Mouse (Mus musculus) spleen, postnatal 36 days (tissue): ENCODE data around the gene Adamts13.

Experiments
- DNase-seq, 2 experiments: peaks; one replicate each; pipeline ENCODE4 v3.0.0; 2022; ENCODE audit warnings: low spot score in 2 of 2, mixed read lengths in 1 of 2

The Adamts13 gene

DNA sequence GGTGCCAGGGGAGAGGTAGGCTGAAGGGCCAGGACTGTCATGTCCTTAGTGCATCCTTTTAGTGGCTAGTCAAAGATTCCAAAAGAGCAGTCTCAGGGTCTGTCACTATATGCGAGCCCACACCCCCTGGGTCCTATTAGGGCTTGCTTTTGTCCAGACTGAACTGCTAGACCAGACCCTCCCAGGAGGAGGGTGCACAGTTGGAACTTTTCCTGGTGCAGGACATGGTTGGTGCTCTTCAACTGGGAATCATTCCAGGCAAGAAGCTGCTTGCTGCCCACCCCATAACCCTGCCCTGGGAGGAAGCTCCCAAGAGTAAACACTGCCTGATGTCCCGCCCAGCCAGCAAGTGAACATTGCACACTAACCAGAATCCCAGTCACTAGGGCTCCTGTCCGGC is at the start of gene Adamts13:
Gene Adamts13 (plus strand): TSS at position 301 of the 400 bp plus-strand sequence.
- DNase-seq: no peak

DNA sequence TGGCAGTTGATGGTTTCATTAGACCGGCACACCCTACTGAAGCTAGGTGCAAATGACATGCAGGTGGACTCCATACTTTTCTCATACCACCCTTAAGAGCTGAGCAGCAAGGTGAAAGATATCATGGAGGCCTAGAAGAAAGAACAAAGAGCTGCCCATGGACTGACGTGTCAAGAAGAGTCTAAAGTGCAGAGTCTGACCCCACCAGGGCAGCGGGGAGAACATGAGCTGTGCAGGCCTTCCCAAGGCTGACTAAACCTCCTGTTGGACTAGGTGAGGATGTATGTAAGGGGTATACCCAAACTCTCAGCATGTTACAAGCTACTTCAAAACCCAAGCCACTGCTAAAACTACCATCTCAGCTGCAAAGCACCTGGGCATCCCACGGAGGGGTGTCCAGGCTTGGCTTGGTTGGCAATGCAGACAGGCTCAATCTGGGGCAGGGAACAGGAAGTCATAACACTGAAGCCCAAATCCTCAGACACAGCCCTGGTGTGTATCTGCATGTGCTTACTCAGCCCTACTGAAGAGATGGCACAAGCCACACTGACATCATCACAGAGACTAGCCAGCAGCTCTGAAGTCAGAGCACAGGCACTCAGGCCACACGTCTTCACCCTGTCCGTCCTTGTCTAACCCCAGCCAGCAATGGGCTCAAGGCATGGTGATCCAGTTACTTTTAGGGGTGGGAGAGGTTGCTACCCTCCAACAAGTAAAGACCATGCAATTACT is 45.3 kb upstream of the Adamts13 start:
- DNase-seq: no peak

DNA sequence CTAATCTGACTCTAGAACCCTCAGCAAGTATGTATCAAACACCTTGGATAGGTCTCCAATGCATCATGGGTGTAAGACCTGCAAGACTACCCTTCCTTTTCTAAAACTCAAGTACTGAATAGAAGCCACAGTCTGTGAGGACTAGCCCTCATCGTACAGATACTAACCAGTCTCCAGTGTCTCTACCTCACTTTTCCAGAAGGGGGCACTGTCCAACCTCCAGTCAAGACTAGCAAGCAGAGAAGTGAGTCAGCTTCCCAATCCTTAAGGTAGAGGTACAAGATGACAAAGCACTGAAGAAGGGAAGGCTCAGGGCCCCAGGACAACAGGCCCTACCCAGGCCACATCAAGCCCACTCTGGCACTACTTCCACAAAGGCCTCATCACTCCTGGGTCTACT is 42.8 kb upstream of the Adamts13 start:
- DNase-seq: peak; percentile 67 to 74

DNA sequence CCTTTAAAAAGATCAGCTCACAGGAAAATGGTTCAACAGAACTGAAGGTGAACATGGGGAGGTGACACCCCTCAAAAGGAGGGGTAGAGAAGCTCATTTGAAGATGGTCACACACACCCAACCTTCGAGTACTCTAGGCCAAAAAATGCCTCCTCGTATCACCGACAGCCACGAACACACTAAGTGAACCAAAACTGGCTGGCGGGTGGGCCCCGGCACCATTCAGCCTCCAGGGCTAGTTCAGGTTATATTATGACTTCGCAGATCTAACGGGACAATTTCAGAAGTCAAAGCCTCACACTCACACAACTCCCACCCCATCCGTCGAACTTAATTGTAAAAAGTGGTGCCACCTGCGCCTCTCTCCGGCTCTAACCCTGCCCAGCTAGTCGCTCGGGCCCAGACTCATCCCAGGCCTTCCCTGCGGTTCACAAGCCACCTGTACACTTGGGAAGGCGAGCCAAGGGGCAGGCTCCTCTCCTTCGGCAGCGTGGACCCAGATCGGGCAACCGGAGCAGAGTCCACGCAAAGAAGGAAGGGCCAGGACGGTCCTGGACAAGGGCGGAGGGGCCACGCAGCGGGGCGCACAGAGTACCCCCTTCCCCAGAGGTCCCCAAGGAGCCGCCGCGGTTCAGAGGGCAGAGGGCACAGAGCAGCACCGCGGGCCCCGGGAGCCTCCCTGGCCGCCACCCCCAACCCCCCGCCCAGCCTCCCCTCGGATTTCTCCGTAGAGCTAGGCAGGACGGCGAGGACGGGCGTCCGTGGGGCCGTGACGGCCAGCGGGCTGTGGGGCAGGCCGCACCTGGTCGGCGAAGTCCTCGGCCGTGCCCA is 40.5 kb upstream of the Adamts13 start:
- DNase-seq: peak in 1 of 2 experiments; percentile 42

DNA sequence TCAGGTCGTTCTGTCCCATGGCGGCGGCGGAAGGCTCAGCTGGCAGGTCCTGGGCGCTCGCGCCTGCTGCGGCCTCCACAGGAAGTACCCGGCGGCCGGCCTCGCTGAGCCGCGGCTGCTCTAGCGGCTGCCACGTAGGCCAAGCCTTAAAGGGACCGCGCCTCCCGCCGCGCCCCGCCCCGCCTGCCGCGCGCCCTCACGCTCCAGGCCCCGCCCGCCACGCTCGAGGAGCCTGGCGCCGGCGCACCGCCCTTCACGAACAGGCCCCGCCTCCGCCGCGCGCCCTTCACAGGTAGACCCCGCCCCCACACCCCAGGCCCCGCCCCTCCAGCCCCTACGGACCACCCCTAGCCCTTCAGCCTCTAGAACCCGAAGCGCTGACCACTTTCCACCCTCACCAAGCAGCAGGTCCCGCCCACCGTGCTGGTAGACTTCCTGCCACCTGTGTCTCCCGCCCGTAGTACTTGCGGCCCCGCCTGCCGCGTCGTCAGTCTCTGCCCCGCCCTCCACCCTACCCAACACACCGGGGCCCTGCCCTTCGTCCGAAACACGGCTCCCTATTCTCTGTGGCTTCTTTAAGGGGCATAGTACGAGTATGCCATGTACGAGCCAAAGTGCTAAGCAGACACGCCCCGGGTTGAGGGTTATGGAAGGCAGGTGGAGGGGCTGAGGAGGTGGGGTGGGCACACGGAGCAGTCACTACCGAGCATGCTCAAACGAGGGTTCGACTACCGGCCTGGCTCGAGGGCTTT is 39.7 kb upstream of the Adamts13 start, which contains the start of the genes Surf4 and Stkld1:
Gene Surf4 (minus strand): TSS at position 625 of the 752 bp plus-strand sequence.
Gene Stkld1 (plus strand): TSS at position 744 of the 752 bp plus-strand sequence.
- peak; percentile 97 for DNase-seq

DNA sequence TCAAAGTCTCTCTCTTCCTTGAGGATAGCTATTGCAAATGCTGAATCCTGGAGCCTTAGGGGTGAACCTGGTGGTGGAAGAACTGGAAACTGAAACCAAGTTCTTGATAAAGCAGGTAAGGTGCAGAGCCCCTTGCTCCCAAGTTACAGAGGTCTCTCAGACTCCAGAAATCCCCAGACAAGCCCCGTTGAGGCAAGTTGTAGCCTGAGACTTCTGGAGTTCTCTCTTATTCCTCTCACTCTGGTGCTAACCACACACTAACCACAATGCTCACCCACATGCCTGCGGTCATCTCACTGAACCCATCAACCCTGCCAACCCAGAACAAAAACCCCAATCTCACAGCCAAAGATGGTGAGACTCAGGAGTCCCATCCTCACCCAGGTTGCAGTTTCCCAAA is 37.9 kb upstream of the Adamts13 start:
- DNase-seq: peak in 1 of 2 experiments; percentile 33

DNA sequence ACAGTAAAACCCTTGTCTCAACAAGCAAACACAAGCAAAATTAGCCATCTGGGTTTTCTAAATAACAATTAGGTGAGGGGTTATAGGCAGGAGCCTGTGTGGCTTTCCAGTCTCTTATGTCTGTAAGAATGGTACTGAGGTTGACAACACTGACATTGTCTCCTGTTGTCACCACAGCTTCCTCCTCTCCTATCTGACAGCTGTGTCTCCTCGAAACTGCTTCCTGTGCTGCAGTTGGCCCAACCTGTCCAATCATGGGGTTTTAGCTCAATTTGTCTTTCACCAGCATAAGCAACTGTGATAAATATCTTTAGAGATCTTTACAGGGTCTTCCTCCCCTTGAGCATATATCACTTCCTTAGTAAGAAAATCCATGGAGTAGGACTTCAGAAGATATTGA is 36.8 kb upstream of the Adamts13 start:
- DNase-seq: no peak

DNA sequence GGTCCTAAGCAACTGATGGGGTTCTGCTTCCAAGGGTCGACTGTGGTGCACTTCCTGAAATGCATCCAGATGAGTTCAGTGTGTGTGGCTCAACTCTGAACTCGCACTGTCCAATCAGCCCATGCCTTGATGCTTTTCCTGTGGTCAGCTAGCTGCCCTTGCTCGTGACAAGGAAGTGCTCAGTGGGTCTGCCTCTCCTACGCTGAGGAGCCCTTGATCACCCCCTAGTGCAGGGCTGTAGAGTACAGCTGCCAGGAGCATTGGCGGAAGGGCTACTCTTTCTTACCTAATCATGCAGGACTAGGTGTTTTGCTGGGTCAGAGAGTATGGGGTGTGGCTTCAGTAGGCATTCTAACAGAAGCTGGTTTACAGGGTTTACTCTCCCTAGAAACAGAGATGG is 31.7 kb upstream of the Adamts13 start:
- DNase-seq: no peak

DNA sequence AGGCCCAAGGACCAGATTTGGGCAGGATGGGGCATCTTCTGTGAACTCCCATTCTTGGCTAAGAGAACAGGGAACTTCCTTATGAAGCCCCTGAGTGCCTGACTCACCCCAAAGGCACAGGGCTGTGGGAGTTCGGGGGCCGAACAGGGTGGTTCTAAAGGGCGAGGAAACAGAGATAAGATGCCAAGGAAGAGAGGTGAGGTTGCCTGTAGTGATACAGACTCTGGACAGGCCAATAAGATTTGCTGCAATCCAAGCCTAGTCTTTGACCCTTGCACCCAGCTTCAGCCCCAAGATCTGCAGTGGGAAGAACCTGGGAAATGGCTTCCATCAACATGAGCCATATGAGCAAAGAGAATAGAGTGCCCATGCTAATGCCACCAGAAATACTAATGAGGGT is 30.0 kb upstream of the Adamts13 start:
- no peak for DNase-seq

DNA sequence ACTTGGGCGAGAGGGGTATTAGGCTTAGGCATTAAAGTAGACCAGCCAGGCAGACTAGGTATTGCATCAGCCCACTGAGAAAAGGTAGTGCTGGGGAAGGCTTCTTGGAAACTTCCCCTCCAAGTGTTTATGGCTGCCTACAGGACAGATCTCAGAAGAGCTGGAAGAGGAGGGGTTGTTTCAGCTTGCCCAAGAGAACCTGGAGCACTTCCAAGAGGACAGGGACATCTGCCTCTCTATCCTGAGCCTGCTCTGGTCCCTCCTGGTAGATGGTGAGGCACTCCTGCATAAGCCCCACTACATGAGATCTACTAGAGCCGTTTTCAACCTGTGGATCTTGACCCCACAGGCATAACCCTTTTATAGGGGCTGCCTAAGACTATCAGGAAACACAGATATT is 22.8 kb upstream of the Adamts13 start:
- DNase-seq: no peak

DNA sequence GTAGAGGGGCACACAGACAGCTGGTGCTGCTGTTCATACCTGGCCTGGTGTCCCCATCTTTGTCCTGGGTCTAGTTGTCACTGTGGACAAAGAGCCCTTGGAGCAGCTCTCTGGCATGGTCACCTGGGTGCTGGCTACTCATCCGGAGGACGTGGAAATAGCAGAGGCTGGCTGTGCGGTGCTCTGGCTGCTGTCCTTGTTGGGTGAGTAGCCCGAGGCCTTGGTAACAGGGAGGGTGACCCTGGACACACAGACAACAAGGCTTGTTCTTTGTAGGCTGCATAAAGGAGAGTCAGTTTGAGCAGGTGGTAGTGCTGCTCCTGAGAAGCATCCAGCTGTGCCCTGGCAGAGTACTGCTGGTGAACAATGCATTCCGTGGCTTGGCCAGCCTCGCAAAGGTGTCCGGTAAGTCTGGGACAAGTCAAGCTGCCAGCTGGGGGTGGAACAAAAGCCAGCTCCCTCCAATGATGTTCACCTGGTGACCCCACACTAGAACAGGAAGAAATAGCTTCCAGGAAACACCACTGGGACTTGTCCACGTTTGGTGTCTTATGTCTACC is 21.8 kb upstream of the Adamts13 start:
- DNase-seq: no peak

DNA sequence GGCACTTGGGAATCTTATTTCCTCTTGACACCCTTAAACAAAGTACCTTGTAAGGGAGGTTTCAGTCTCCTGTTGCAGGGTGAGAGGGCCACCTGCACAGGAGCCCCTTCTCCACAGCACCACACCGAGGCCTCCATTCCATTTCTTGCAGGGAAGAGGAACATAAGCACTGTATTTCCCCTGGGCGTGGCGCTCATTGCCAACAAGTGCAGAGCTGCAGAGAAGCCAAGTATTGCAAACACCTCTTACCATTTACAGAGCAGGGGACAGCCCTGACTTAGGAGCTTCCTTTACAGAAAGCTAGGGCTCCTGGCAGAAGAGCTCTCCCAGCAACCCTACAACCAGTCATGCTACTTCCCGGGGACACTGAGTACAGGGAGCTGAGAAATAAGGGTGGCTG is 21.0 kb upstream of the Adamts13 start:
- DNase-seq: no peak

DNA sequence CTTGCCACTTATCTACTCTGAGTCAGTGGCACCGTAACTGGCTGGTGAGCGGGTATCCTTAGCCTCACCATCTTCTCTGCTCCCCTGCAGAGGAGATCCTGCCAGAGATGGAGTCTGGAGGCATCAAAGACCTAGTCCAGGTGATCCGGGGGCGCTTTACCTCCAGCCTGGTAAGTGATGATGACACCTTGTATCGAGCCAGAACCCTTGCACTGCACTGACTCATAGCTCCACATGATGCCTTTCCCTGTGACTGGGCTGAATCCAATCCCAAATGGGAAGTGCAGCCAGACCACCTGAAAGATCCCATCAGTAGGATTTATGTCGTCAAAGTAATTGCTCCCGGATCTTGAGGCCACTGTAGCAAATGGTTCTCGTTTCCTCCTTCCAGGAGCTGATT is 20.4 kb upstream of the Adamts13 start:
- DNase-seq: no peak

DNA sequence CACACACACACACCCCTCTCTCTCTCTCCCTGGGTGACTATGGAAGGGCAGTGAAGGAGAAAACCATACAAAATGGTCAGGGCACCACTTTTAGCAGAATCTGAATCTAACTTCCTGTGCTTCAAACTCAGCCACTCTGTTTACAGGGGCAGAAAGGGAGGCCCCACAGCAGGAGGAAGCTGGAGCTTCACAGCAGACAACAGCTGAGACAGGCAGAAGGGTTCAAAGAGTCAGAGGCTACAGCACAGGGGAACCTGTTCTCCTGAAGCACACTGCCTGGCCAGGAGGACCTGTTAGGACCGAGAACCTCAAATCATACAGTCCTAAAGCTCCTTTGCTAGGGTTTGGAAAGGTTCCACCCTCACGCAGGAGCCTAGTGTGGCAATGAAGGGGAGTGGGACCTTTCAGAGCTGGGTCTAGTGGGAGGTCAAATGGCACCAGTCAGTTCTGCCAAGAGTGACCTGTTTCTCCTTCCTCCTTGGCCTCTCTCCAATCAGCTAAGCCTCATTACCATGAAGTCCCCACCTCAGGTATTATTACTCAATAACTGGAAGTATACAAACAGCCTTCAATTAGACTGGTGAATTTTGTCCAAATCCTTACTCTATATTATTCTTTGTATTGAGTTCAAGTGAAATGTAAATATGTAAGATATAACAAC is 18.4 kb upstream of the Adamts13 start:
- DNase-seq: no peak

DNA sequence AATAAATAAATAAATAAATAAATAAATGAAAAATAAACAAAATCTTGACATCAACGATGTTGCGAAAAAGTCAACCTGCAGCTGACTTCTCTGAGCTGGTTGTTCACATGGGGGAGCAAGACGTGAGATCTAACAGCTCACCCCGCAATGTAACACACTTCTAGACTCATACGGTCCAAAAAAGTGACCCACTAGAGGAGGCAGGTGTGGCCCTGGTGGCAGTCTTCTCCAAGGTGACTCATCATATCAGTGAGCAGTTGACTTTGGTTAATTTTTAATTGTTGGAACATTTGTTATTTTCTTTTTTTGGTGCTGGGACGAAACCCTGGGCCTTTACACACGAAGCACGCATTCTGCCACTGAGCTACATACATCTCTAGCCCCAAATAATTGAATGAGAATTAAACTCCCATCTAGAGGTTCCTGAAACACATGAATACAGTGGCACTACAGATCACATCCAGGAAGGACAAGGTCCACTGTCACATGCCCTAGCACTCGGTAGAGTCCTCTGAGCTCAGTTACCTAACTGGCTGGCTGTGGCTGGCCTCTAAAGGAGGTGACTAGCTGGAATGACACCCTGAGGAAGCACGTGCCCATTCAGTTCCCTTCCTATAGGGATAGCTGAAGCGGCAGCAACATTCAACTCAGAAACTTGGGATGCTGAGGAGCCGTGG is 16.3 kb upstream of the Adamts13 start:
- DNase-seq: no peak

DNA sequence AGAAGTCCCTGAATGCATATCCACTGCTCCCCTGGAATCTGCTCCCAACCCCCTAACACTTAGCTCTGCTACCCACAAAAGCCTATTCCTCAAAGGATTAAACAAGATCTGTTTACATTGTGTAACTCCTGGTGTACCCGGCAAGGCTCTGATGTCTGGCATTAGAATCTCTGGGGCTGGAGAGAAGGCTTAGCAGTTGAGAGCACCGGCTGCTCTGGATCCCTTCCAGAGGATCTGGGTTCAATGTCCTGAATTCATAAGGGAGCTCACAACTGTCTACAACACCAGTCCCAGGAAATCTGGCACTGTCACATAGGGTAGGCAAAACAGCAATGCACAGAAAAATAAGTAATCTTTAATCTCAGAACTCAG is 15.7 kb upstream of the Adamts13 start:
- DNase-seq: no peak

DNA sequence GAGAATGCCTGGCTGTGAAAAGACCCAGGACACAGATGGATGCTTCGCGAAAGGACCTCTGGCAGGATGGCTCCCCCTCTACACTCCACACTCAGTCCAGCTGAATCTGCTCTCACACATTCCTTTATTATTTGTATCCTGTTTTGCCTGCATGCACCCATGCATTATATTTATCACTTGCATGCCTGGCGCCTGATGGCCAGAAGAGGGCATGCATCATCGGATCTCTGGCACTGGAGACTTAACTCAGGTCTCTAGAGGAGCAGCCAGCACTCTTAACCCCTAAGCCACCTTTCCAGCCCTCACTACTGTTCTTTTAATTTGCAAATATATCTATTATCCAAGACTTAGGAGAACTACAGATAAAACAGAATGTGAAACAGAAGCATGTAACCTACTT is 12.5 kb upstream of the Adamts13 start:
- no peak for DNase-seq

DNA sequence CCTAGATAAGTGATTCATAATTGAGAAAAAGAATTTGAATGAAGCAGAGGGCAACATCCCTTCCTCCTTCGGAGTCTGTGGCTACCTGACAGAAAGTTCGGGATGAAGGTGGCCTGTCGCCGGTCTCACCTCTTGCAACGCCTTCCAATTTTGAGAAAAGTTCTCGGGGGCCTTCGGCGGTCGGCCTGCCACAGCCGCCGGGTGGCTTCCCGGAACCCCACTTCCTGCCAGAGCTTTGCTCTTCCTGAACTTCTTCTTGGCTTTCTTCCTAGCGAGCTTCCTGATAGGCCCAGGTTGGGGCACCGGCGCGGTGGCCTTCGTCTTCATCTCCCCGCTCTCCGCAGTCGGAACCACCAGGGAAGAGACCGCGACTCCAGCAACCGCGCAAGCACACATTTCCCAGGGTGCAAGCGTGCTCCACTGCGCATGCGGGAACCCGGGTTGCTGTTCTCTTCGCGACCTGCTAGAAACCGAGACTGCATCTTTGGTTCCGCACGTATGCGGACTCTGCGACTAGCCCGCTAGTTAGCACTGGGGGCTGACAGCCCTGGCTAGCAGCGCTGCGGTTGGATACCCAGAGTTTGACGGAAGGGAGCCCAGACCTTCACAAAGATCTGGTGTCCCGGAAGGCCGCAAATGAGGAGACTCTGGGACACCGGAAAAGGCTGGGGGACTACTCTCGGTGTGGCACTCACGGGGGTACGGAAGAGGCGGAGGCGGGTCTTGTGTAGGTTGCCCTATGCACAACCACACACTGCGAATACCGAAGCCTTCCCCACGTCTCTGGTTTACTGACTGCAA is 9.1 kb upstream of the Adamts13 start, which contains the start of gene Rexo4:
Gene Rexo4 (minus strand): TSS at position 464 of the 801 bp plus-strand sequence.
- peak; percentile 86 to 89 for DNase-seq

DNA sequence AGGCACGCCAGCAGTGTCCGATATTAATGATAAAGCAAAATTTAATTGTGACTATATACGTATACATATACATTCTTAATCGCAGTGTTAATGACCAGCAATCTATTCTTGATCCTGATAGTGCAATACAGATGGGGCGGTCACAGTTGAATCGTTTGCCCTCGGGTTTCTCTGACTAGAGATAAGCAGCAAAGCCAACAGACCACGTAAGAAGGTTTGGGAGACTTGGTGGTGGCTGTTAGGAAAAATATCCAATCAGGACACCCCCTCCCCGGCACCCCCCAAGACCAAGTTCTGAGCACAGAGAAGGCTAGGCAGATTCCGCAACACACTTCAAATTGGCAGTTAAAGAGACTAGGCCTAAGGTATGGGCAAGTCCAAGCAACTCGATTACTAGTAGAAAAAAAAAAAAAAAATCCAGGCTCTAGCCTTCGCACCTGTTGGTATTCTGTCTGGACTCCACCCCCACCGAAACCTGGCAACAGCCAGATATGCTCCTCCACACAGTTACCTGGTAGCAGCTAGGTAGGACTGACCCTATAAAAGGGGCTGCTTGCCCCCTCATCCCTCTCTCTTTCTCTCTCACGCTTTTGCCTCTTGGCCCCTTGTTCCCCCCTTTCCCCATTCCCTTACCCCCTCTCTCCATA is 8.4 kb upstream of the Adamts13 start:
- DNase-seq: no peak
